Mouse (Mus musculus) heart, embryonic 10.5 days (tissue): ENCODE data around the gene Gm9495. TPM values are rescaled to one million over a fixed set of nuclear protein-coding genes. Genes with fewer than 3 reads are reported as not detected.
"Not testable (repeated sequence)": the region's sequence is repeated elsewhere in the genome, so short reads cannot be mapped to it uniquely, and the experiment has no call there.

Source experiments
- DNase-seq: peaks from one replicate; pipeline ENCODE4 v3.0.0-alpha.2; 2017; ENCODE audit warnings: low spot score
- H3K27ac ChIP-seq: fragments of 300-500 bp; sonication (generic); 2 replicates; pipeline ENCODE4 v1.5.1; 2016; ENCODE audit warnings: mild to moderate bottlenecking
- H3K27me3 ChIP-seq: fragments of 300-500 bp; sonication (generic); 2 replicates; pipeline ENCODE4 v1.6.1; 2016; ENCODE audit warnings: mild to moderate bottlenecking; ENCODE audit not compliant: poor library complexity, insufficient read depth, severe bottlenecking
- H3K36me3 ChIP-seq: fragments of 300-500 bp; sonication (generic); 2 replicates; pipeline ENCODE4 v1.6.1; 2016; ENCODE audit warnings: mild to moderate bottlenecking, moderate library complexity
- H3K4me1 ChIP-seq: fragments of 300-500 bp; sonication (generic); 2 replicates; pipeline ENCODE4 v1.6.1; 2016; ENCODE audit warnings: mild to moderate bottlenecking
- H3K4me3 ChIP-seq: fragments of 300-500 bp; sonication (generic); 2 replicates; pipeline ENCODE4 v1.5.1; 2016; ENCODE audit warnings: mild to moderate bottlenecking, moderate library complexity
- H3K9me3 ChIP-seq: fragments of 300-500 bp; sonication (generic); 2 replicates; pipeline ENCODE4 v1.6.1; 2016; ENCODE audit warnings: mild to moderate bottlenecking, moderate library complexity
- WGBS: fragments of 180-500 bp; shearing (Covaris S2); methylation state at CpG from one replicate; pipeline ENCODE4 v1.1.7; 2016; 5-methylcytosine and 5-hydroxymethylcytosine counted together
- polyA plus RNA-seq: library from polyadenylated mRNA; unstranded; fragments of >200 nt; fragmentation: Nextera tagmentation; extraction: Ambion mirVana; gene quantifications from 2 replicates; pipeline ENCODE4 v1.2.1, GENCODE M21; 2016

Gm9495 gene
- not detected in 2 replicates for polyA plus RNA-seq

GRCm38 (mm10) chr8:69453465-69453864, at the start of gene Gm9495:
Gene Gm9495 (minus strand): TSS chr8:69453565.
- not testable (repeated sequence) for H3K4me3 ChIP-seq, H3K9me3 ChIP-seq, H3K4me1 ChIP-seq, H3K36me3 ChIP-seq, DNase-seq, H3K27me3 ChIP-seq, H3K27ac ChIP-seq
- 93% methylated on average over 3 of the region's 3 CpGs for WGBS

GRCm38 (mm10) chr8:69474946-69475345, 21.6 kb upstream of the Gm9495 start:
- H3K36me3 ChIP-seq, H3K4me3 ChIP-seq, H3K4me1 ChIP-seq, DNase-seq, H3K27ac ChIP-seq, H3K27me3 ChIP-seq, H3K9me3 ChIP-seq: not testable (repeated sequence)
- 59% methylated on average over 3 of the region's 3 CpGs for WGBS

GRCm38 (mm10) chr8:69420018-69420417, 33.3 kb downstream of the Gm9495 start:
- not testable (repeated sequence) for H3K36me3 ChIP-seq, H3K9me3 ChIP-seq, DNase-seq, H3K27ac ChIP-seq, H3K27me3 ChIP-seq, H3K4me3 ChIP-seq, H3K4me1 ChIP-seq
- 75% methylated on average over 3 of the region's 3 CpGs for WGBS

- no peaks in the 10 kb centered on the region for H3K36me3 ChIP-seq
- no peak overlapping the region for H3K4me3 ChIP-seq
- H3K27ac ChIP-seq = no peak overlapping the region
- no peaks in the 10 kb centered on the region for H3K9me3 ChIP-seq
- DNase-seq = no peak
- no peaks in the 10 kb centered on the region for H3K4me1 ChIP-seq
- WGBS = 85% methylated on average over 1 of the region's 1 CpGs
- no peaks in the 10 kb centered on the region for H3K27me3 ChIP-seq
Measured at GRCm38 (mm10) chr8:69414326-69414725, 39.0 kb downstream of the Gm9495 start.

- H3K36me3 ChIP-seq = no peaks in the 10 kb centered on the region
- no peak for DNase-seq
- no peak overlapping the region for H3K4me3 ChIP-seq
- H3K27ac ChIP-seq = no peak overlapping the region
- H3K4me1 ChIP-seq = no peaks in the 10 kb centered on the region; the same call in 1 of the 2 replicates
- H3K9me3 ChIP-seq = no peaks in the 10 kb centered on the region
- 64% methylated on average over 6 of the region's 6 CpGs for WGBS
- no peaks in the 10 kb centered on the region for H3K27me3 ChIP-seq
Measured at GRCm38 (mm10) chr8:69404768-69405167, 48.6 kb downstream of the Gm9495 start.

- DNase-seq = no peak
- H3K36me3 ChIP-seq = no peaks in the 10 kb centered on the region
- H3K4me1 ChIP-seq = peaks cover 7% of the 10 kb centered on the region
- peak overlapping the region; percentile 75 for H3K4me3 ChIP-seq
- H3K9me3 ChIP-seq = no peaks in the 10 kb centered on the region
- peak overlapping the region; percentile 94 for H3K27ac ChIP-seq
- WGBS = 65% methylated on average over 4 of the region's 4 CpGs
- no peaks in the 10 kb centered on the region for H3K27me3 ChIP-seq
Measured at GRCm38 (mm10) chr8:69399956-69400443, 53.4 kb downstream of the Gm9495 start.

- Histone ChIP-seq H3K27me3 (no peaks in the 10 kb centered on the region), H3K4me3 (peak overlapping the region; percentile 75), H3K27ac (peak overlapping the region; percentile 94), H3K4me1 (peaks cover 11% of the 10 kb centered on the region), H3K9me3 (no peaks in the 10 kb centered on the region), H3K36me3 (no peaks in the 10 kb centered on the region)
- 10% methylated on average over 43 of the region's 43 CpGs for WGBS
- DNase-seq = peak; percentile 80
Measured at GRCm38 (mm10) chr8:69399181-69399955, 54.0 kb downstream of the Gm9495 start.

GRCm38 (mm10) chr8:69396196-69396595, 57.2 kb downstream of the Gm9495 start:
- H3K27ac ChIP-seq = peak overlapping the region; percentile 95; the same call in 1 of the 2 replicates
- H3K36me3 ChIP-seq = peaks cover 14% of the 10 kb centered on the region
- WGBS = 73% methylated on average over 6 of the region's 6 CpGs
- H3K9me3 ChIP-seq = no peaks in the 10 kb centered on the region
- DNase-seq = no peak
- H3K27me3 ChIP-seq = no peaks in the 10 kb centered on the region
- H3K4me3 ChIP-seq = peak overlapping the region; percentile 78; the same call in 1 of the 2 replicates
- peaks cover 15% of the 10 kb centered on the region for H3K4me1 ChIP-seq

GRCm38 (mm10) chr8:69395050-69395789, 58.1 kb downstream of the Gm9495 start:
- WGBS = 2% methylated on average over 26 of the region's 26 CpGs
- 0 out of 2 replicates have a peak, but pooled peaks cover 4% of the 10 kb centered on the region for H3K9me3 ChIP-seq
- H3K36me3 ChIP-seq = peaks cover 23% of the 10 kb centered on the region
- no peaks in the 10 kb centered on the region for H3K27me3 ChIP-seq
- DNase-seq = peak; percentile 95
- H3K27ac ChIP-seq = peak overlapping the region; percentile 95
- peak overlapping the region; percentile 78 for H3K4me3 ChIP-seq
- H3K4me1 ChIP-seq = peaks cover 15% of the 10 kb centered on the region

- Histone ChIP-seq H3K9me3 (peaks cover 21% of the 10 kb centered on the region; the same call in 1 of the 2 replicates), H3K4me3 (no peak overlapping the region), H3K27ac (no peak overlapping the region), H3K4me1 (no peaks in the 10 kb centered on the region), H3K27me3 (no peaks in the 10 kb centered on the region), H3K36me3 (peaks cover 42% of the 10 kb centered on the region)
- no peak for DNase-seq
- WGBS = 92% methylated on average over 6 of the region's 6 CpGs
Measured at GRCm38 (mm10) chr8:69384361-69384760, 69.0 kb downstream of the Gm9495 start.

Other genes with a start within 250 kb of the Gm9495 start
- 20.6 and 22.5 TPM in 2 replicates for gene Zfp930, start 244.5 kb downstream of the Gm9495 start, polyA plus RNA-seq
- gene D130040H23Rik, start 182.5 kb downstream of the Gm9495 start, polyA plus RNA-seq = 3.7 and 5.6 TPM in 2 replicates
- gene Gm7697, start 69.4 kb upstream of the Gm9495 start, polyA plus RNA-seq = not detected in 2 replicates
- gene Zfp868, start 172.0 kb upstream of the Gm9495 start, polyA plus RNA-seq = 16.9 and 18.8 TPM in 2 replicates
- 1.3 and 1.4 TPM in 2 replicates for gene Zfp964, start 200.9 kb upstream of the Gm9495 start, polyA plus RNA-seq